Mouse (Mus musculus): ENCODE data around the gene Plin3. TPM values are rescaled to one million over a fixed set of nuclear protein-coding genes. Genes with fewer than 3 reads are reported as not detected.

Gene Plin3
- polyA plus RNA-seq (2012; rRNA removed): 29.3 and 33.0 TPM in 2 replicates

DNA sequence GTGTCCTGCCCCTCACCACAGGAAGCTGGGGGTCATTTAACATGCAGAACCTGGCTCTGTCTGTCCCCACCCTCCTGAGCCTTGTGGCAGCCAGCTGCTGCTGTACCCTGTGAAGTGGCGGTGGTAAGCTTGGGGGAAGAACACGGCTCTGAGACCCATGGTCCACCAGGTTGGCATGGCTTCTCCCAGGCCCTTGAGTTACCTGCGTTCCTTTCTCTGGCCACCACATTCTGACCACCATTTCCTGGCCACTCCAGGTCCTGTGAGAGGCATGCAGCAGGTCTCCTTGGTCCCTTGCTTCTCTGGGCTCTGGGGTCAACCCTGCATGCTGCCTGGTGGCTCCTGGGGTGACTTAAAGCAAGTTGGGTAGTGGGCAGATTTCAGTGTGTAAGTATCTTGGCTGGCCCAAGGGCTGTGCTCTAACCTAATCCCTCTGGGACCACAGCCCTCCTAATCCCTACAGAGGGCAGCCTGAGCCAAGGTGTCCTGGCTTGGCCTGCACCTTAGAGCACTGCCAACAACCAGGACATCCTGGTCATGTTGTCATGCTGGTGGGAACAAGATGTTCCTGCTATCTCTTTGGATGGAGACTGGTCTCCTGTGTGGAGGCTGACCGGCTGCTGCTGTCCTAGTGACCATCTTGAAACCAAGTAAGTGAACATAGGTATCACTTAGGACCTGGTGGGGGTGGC is at the start of gene Plin3:
Gene Plin3 (minus strand): TSS at position 343 of the 692 bp plus-strand sequence.
- peak; percentile 36 for DNase-seq
- Histone ChIP-seq H3K27me3 (ENCODE audit: control insufficient read depth, insufficient read depth, low read length) (no peaks in the 10 kb centered on the region), H3K4me3 (ENCODE audit: control insufficient read depth, insufficient read depth, low read length) (no peak within 1 kb of the TSS), H3K27ac (ENCODE audit: control insufficient read depth, insufficient read depth, low read length) (peak within 1 kb of the TSS; percentile 98), H3K4me1 (replicated peaks; ENCODE audit: control insufficient read depth, insufficient read depth, low read length) (peaks cover 67% of the 10 kb centered on the region), H3K36me3 (ENCODE audit: control insufficient read depth, insufficient read depth, low read length) (no peaks in the 10 kb centered on the region)
- TF ChIP-seq CTCF (IDR thresholded peaks at IDR 0.05; ENCODE audit: borderline replicate concordance, control insufficient read depth, extremely low read depth, insufficient read depth, low read length, poor library complexity) (no peak), POLR2A (IDR thresholded peaks at IDR 0.05; ENCODE audit: control insufficient read depth, extremely low read depth, insufficient read depth, low read length, poor library complexity) (no peak)
- WGBS: 35% methylated on average over 4 of the region's 4 CpGs

DNA sequence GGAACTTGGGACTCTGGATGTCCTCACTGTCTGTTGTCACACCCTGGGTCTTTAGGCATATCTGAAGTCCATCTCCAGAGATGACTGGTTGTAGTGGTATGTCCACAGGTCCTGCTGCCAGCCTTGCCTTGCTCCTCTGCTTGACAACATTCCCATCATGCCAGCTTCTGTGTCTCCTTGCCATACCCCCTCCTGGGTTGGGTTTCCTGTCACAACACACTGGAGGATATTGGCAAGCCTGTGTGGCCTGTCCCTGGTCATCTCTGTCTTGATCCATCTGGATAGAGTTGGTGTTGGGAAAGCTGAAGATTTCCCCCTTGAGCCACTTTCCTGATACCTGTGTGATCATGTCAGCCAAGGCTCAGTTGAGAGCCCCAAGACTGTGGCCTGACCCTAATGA is 48.0 kb upstream of the Plin3 start:
- no peak for TF ChIP-seq CTCF (IDR thresholded peaks at IDR 0.05; ENCODE audit: borderline replicate concordance, control insufficient read depth, extremely low read depth, insufficient read depth, low read length, poor library complexity)
- TF ChIP-seq POLR2A (IDR thresholded peaks at IDR 0.05; ENCODE audit: control insufficient read depth, extremely low read depth, insufficient read depth, low read length, poor library complexity): no peak
- no peak overlapping the region for H3K4me3 ChIP-seq (ENCODE audit: control insufficient read depth, insufficient read depth, low read length)
- no peaks in the 10 kb centered on the region for H3K27me3 ChIP-seq (ENCODE audit: control insufficient read depth, insufficient read depth, low read length)
- no peak overlapping the region for H3K27ac ChIP-seq (ENCODE audit: control insufficient read depth, insufficient read depth, low read length)
- H3K4me1 ChIP-seq (replicated peaks; ENCODE audit: control insufficient read depth, insufficient read depth, low read length): peaks cover 11% of the 10 kb centered on the region
- H3K36me3 ChIP-seq (ENCODE audit: control insufficient read depth, insufficient read depth, low read length): no peaks in the 10 kb centered on the region
- DNase-seq: no peak

GRCm38 (mm10) chr17:56338909-56339308 is 46.2 kb upstream of the Plin3 start:
- H3K4me3 ChIP-seq (ENCODE audit: control insufficient read depth, insufficient read depth, low read length): no peak overlapping the region
- no peaks in the 10 kb centered on the region for H3K27me3 ChIP-seq (ENCODE audit: control insufficient read depth, insufficient read depth, low read length)
- no peaks in the 10 kb centered on the region for H3K36me3 ChIP-seq (ENCODE audit: control insufficient read depth, insufficient read depth, low read length)
- no peak for TF ChIP-seq POLR2A (IDR thresholded peaks at IDR 0.05; ENCODE audit: control insufficient read depth, extremely low read depth, insufficient read depth, low read length, poor library complexity)
- TF ChIP-seq CTCF (IDR thresholded peaks at IDR 0.05; ENCODE audit: borderline replicate concordance, control insufficient read depth, extremely low read depth, insufficient read depth, low read length, poor library complexity): peak; percentile 72; the same call in 1 of the 2 replicates
- 59% methylated on average over 4 of the region's 4 CpGs for WGBS
- peaks cover 11% of the 10 kb centered on the region for H3K4me1 ChIP-seq (replicated peaks; ENCODE audit: control insufficient read depth, insufficient read depth, low read length)
- peak; percentile 73 for DNase-seq
- H3K27ac ChIP-seq (ENCODE audit: control insufficient read depth, insufficient read depth, low read length): no peak overlapping the region

- no peaks in the 10 kb centered on the region for H3K27me3 ChIP-seq (ENCODE audit: control insufficient read depth, insufficient read depth, low read length)
- TF ChIP-seq POLR2A (IDR thresholded peaks at IDR 0.05; ENCODE audit: control insufficient read depth, extremely low read depth, insufficient read depth, low read length, poor library complexity): no peak
- no peak for DNase-seq
- H3K36me3 ChIP-seq (ENCODE audit: control insufficient read depth, insufficient read depth, low read length): no peaks in the 10 kb centered on the region
- 55% methylated on average over 6 of the region's 6 CpGs for WGBS
- H3K4me1 ChIP-seq (replicated peaks; ENCODE audit: control insufficient read depth, insufficient read depth, low read length): peaks cover 11% of the 10 kb centered on the region
- H3K4me3 ChIP-seq (ENCODE audit: control insufficient read depth, insufficient read depth, low read length): no peak overlapping the region
- H3K27ac ChIP-seq (ENCODE audit: control insufficient read depth, insufficient read depth, low read length): no peak overlapping the region
Measured at GRCm38 (mm10) chr17:56337791-56338190, 45.1 kb upstream of the Plin3 start.

DNA sequence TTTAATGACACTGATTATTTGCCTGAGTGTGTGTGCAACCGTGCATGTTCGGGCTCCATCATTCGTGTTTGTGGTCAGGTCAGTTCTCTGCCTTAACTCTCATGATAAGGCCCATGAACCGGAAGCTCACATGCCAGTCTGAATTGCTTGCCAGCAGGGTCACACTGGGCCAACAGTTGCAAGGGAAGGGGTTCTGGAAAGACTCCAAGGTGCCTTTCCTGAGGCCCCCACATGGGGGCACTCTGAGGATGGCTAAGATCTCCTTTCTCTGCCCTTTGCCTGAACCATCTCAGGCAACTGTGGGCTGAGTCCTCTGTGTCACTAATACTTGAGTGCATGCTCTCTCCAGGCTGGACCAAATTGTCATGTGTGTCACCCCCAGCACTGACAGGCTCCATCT is 44.5 kb upstream of the Plin3 start:
- H3K4me1 ChIP-seq (replicated peaks; ENCODE audit: control insufficient read depth, insufficient read depth, low read length): peaks cover 11% of the 10 kb centered on the region
- DNase-seq: peak; percentile 61
- TF ChIP-seq CTCF (IDR thresholded peaks at IDR 0.05; ENCODE audit: borderline replicate concordance, control insufficient read depth, extremely low read depth, insufficient read depth, low read length, poor library complexity) (peak; percentile 57; the same call in 1 of the 2 replicates), POLR2A (IDR thresholded peaks at IDR 0.05; ENCODE audit: control insufficient read depth, extremely low read depth, insufficient read depth, low read length, poor library complexity) (no peak)
- H3K4me3 ChIP-seq (ENCODE audit: control insufficient read depth, insufficient read depth, low read length): no peak overlapping the region
- H3K27me3 ChIP-seq (ENCODE audit: control insufficient read depth, insufficient read depth, low read length): no peaks in the 10 kb centered on the region
- H3K27ac ChIP-seq (ENCODE audit: control insufficient read depth, insufficient read depth, low read length): no peak overlapping the region
- H3K36me3 ChIP-seq (ENCODE audit: control insufficient read depth, insufficient read depth, low read length): no peaks in the 10 kb centered on the region
- WGBS: 15% methylated on average over 4 of the region's 4 CpGs

DNA sequence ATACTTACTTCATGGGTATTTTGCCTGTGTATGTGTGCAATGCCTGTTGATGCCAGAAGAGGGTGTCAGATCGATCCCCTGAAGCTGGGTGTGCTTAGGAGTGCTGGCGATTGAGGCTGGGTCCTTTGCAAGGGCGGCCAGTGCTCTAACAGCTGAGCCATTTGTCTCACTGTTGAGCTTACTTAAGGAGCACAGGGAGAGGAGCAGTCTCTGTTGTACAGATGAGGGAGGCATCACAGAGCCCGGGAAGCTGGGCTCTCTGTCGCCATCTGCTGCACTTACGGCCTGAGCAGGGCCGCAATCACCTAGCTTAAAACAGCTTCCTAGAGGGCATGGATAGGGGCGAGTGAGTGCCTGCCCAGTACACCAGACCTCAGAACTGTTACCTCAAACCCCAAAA is 40.3 kb upstream of the Plin3 start:
- 77% methylated on average over 8 of the region's 8 CpGs for WGBS
- Histone ChIP-seq H3K36me3 (ENCODE audit: control insufficient read depth, insufficient read depth, low read length) (no peaks in the 10 kb centered on the region), H3K4me1 (replicated peaks; ENCODE audit: control insufficient read depth, insufficient read depth, low read length) (peaks cover 20% of the 10 kb centered on the region), H3K27me3 (ENCODE audit: control insufficient read depth, insufficient read depth, low read length) (no peaks in the 10 kb centered on the region), H3K27ac (ENCODE audit: control insufficient read depth, insufficient read depth, low read length) (no peak overlapping the region), H3K4me3 (ENCODE audit: control insufficient read depth, insufficient read depth, low read length) (no peak overlapping the region)
- TF ChIP-seq POLR2A (IDR thresholded peaks at IDR 0.05; ENCODE audit: control insufficient read depth, extremely low read depth, insufficient read depth, low read length, poor library complexity) (no peak), CTCF (IDR thresholded peaks at IDR 0.05; ENCODE audit: borderline replicate concordance, control insufficient read depth, extremely low read depth, insufficient read depth, low read length, poor library complexity) (peak; percentile 59; the same call in 1 of the 2 replicates)
- peak; percentile 28 for DNase-seq

DNA sequence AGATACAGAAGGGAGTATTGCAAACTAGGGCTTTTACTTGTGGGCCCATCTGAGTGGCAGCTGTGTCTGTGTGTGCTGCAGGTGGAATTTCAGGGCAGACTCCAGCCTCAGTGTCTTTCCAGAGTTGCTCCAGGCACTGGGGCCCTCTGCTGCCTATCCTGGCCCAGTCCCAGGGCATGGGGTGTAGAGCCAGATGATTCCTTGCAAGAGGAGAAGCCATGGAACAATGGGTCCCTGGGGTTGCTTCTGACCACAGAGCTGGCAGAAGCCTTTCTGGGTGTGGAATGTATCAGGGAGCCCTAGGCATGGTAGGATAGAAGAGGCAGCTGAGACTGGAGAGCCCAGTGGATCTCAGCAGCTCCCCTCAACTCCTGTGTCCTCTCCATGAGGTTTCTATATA is 38.6 kb upstream of the Plin3 start:
- Histone ChIP-seq H3K36me3 (ENCODE audit: control insufficient read depth, insufficient read depth, low read length) (no peaks in the 10 kb centered on the region), H3K27me3 (ENCODE audit: control insufficient read depth, insufficient read depth, low read length) (no peaks in the 10 kb centered on the region), H3K4me1 (replicated peaks; ENCODE audit: control insufficient read depth, insufficient read depth, low read length) (peaks cover 31% of the 10 kb centered on the region), H3K27ac (ENCODE audit: control insufficient read depth, insufficient read depth, low read length) (no peak overlapping the region), H3K4me3 (ENCODE audit: control insufficient read depth, insufficient read depth, low read length) (no peak overlapping the region)
- TF ChIP-seq CTCF (IDR thresholded peaks at IDR 0.05; ENCODE audit: borderline replicate concordance, control insufficient read depth, extremely low read depth, insufficient read depth, low read length, poor library complexity) (no peak), POLR2A (IDR thresholded peaks at IDR 0.05; ENCODE audit: control insufficient read depth, extremely low read depth, insufficient read depth, low read length, poor library complexity) (no peak)
- DNase-seq: no peak
